Mouse (Mus musculus): ENCODE results near the gene Slc51a. TPM values are rescaled to one million over a fixed set of nuclear protein-coding genes. Genes with fewer than 3 reads are reported as not detected.

The Slc51a gene
- polyA plus RNA-seq, 1 experiment from 2014 or later, result 157 TPM

GRCm38 (mm10) chr16:32484431-32484871 is 3.2 kb downstream of the Slc51a start:
- 0 out of 2 replicates have a peak, but pooled peaks cover 3% of the 10 kb centered on the region for H3K36me3 ChIP-seq (ENCODE audit: control insufficient read depth, insufficient read depth, low read length)
- peak; percentile 85 for ATAC-seq
- no peak overlapping the region; the same call in 1 of the 2 replicates for H3K9ac ChIP-seq (ENCODE audit: low read depth, low read length)
- peaks cover 11% of the 10 kb centered on the region; the same call in 1 of the 2 replicates for H3K4me1 ChIP-seq (ENCODE audit: control insufficient read depth, insufficient read depth, low read length)
- no peaks in the 10 kb centered on the region for H3K27me3 ChIP-seq (replicated peaks; ENCODE audit: control insufficient read depth, insufficient read depth, low read length)
- peak overlapping the region; percentile 45 for H3K4me3 ChIP-seq (ENCODE audit: low read length)
- H3K27ac ChIP-seq (ENCODE audit: low read length), result peak overlapping the region; percentile 86
- H3K4me2 ChIP-seq (ENCODE audit: low read depth, low read length), result peak overlapping the region; percentile 51
- 23% methylated on average over 7 of the region's 7 CpGs for WGBS
- no peaks in the 10 kb centered on the region for H3K9me3 ChIP-seq (ENCODE audit: control insufficient read depth, low read length)

GRCm38 (mm10) chr16:32479415-32479814 is 8.3 kb downstream of the Slc51a start:
- H3K27me3 ChIP-seq (replicated peaks; ENCODE audit: control insufficient read depth, insufficient read depth, low read length), result no peaks in the 10 kb centered on the region
- no peak overlapping the region for H3K9ac ChIP-seq (ENCODE audit: low read depth, low read length)
- peaks cover 8% of the 10 kb centered on the region; the same call in 1 of the 2 replicates for H3K4me1 ChIP-seq (ENCODE audit: control insufficient read depth, insufficient read depth, low read length)
- no peaks in the 10 kb centered on the region for H3K9me3 ChIP-seq (ENCODE audit: control insufficient read depth, low read length)
- H3K4me2 ChIP-seq (ENCODE audit: low read depth, low read length), result no peak overlapping the region
- ATAC-seq, result no peak
- 63% methylated on average over 2 of the region's 2 CpGs for WGBS
- 0 out of 2 replicates have a peak, but pooled peaks cover 3% of the 10 kb centered on the region for H3K36me3 ChIP-seq (ENCODE audit: control insufficient read depth, insufficient read depth, low read length)
- no peak overlapping the region for H3K27ac ChIP-seq (ENCODE audit: low read length)
- H3K4me3 ChIP-seq (ENCODE audit: low read length), result no peak overlapping the region

DNA sequence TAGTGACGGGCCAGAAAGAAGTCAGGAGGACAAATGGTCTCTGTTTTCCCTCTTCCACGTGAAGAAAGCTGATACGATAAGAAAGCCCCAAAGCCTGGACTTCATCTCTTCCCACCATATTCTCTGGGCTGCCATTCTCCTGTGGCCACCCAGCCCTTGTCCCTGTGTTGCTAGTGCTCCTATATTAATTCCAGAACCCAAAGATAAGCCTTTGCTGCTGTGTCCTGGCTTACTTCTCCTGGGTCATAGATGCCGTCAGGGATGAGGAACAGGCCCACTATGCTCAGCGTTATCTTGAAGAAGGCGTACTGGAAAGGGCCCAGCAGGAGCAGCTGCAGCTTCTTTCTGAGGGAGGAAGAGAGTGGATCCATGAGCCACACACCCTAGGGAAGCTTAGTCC is 10.4 kb downstream of the Slc51a start:
- Histone ChIP-seq H3K9me3 (ENCODE audit: control insufficient read depth, low read length) (no peaks in the 10 kb centered on the region), H3K27me3 (replicated peaks; ENCODE audit: control insufficient read depth, insufficient read depth, low read length) (no peaks in the 10 kb centered on the region), H3K4me1 (ENCODE audit: control insufficient read depth, insufficient read depth, low read length) (no peaks in the 10 kb centered on the region), H3K36me3 (ENCODE audit: control insufficient read depth, insufficient read depth, low read length) (no peaks in the 10 kb centered on the region), H3K27ac (ENCODE audit: low read length) (no peak overlapping the region), H3K9ac (ENCODE audit: low read depth, low read length) (no peak overlapping the region), H3K4me3 (ENCODE audit: low read length) (no peak overlapping the region), H3K4me2 (ENCODE audit: low read depth, low read length) (no peak overlapping the region)
- WGBS, result 78% methylated on average over 6 of the region's 6 CpGs
- no peak for ATAC-seq

DNA sequence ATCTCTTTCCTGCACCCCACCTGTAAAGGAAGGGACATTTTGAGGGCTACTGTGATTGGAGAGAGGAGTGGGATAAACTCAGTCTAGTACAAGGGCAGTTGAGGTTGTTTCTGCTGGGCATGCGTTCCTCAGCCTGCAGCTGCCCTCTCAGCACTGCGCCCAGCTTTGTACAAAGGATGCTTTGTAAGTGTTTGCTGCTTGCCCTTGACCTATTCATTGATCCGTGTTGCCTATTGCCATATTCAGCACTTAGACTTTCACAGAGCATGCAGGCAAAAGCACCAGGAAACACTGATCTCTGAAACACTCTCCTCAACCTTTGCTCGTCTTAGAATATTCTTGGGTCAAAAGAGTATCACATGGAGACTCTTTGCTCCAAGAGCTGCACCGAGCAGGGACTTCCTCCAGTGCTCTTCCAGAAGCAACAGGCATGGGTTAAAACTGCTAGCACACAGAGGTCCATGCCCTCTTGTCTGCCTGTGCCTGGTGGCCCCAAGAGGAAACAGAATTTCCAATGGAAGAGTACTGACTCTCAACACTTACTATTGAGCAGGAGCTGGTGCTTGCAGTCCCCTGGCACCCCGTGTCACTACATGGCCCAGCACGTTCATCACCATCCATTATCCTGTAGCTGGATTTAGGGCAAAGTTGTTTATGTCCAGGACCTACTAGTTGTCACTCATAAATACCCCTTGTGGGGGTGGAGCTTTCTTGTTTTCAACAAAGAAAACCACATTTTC is 15.2 kb downstream of the Slc51a start:
- Histone ChIP-seq H3K27ac (ENCODE audit: low read length) (0 out of 2 replicates have a peak overlapping the region, but pooled peaks have one; percentile 5), H3K4me3 (ENCODE audit: low read length) (no peak overlapping the region), H3K4me2 (ENCODE audit: low read depth, low read length) (no peak overlapping the region), H3K4me1 (ENCODE audit: control insufficient read depth, insufficient read depth, low read length) (no peaks in the 10 kb centered on the region), H3K9me3 (ENCODE audit: control insufficient read depth, low read length) (no peaks in the 10 kb centered on the region), H3K9ac (ENCODE audit: low read depth, low read length) (no peak overlapping the region), H3K36me3 (ENCODE audit: control insufficient read depth, insufficient read depth, low read length) (peaks cover 7% of the 10 kb centered on the region), H3K27me3 (replicated peaks; ENCODE audit: control insufficient read depth, insufficient read depth, low read length) (no peaks in the 10 kb centered on the region)
- no peak for ATAC-seq
- 74% methylated on average over 7 of the region's 7 CpGs for WGBS

DNA sequence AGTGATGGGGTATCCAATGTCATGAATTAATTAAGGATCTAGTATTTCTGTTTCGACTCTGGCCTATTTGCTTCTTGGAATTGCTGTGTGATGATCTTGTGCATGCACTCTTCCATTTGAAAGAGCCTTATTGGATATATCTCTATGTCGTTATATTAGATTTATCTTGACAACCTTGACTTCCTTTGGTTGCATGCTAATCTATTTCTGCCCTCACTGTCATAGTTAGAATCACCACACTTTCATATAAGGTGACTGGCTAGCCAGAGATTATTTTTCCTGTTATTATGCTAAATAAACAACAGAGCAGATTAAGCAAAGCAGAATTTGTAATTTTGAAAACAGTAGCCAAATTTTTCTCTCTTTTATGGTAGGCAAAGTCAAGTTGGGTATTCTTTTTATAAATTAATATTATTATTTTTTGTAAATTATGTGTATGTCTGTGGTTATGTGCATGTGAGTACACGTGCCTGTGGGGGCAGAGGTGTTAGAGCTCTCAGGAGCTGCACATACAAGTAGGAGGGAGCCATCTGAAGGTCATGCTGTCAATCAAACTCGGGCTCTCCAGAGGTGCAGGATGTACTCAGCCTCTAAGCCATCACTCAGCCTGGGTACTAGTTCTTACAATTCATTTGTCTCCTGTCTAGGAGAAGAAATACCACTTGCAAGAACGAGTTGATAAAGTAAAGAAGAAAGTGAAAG is 18.1 kb downstream of the Slc51a start:
- Histone ChIP-seq H3K4me2 (ENCODE audit: low read depth, low read length) (no peak overlapping the region), H3K9ac (ENCODE audit: low read depth, low read length) (no peak overlapping the region), H3K4me1 (ENCODE audit: control insufficient read depth, insufficient read depth, low read length) (no peaks in the 10 kb centered on the region), H3K27me3 (replicated peaks; ENCODE audit: control insufficient read depth, insufficient read depth, low read length) (no peaks in the 10 kb centered on the region), H3K4me3 (ENCODE audit: low read length) (no peak overlapping the region), H3K27ac (ENCODE audit: low read length) (no peak overlapping the region), H3K36me3 (ENCODE audit: control insufficient read depth, insufficient read depth, low read length) (peaks cover 8% of the 10 kb centered on the region), H3K9me3 (ENCODE audit: control insufficient read depth, low read length) (no peaks in the 10 kb centered on the region)
- ATAC-seq, result no peak
- WGBS, result 80% methylated on average over 5 of the region's 5 CpGs

DNA sequence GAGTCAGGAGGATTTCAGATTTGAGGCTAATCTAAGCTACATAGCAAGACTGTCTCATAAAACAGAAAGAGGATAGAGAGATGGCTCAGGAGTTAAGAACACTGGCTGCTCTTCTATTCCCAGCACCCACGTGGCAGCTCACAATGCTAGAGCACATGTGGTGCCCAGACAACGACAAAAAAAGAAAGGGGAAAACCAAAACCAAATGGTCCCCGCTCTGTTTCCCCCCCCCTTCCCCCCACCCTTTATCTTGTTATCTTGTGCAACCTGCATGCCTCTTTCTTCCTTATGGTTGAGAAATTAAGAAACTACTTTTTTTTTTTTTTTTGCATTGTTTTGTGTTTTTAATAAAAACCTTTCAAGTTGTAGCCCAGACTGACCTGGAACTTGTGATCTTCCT is 19.2 kb downstream of the Slc51a start:
- H3K4me2 ChIP-seq (ENCODE audit: low read depth, low read length), result no peak overlapping the region
- peaks cover 4% of the 10 kb centered on the region for H3K4me1 ChIP-seq (ENCODE audit: control insufficient read depth, insufficient read depth, low read length)
- no peak for ATAC-seq
- no peaks in the 10 kb centered on the region for H3K27me3 ChIP-seq (replicated peaks; ENCODE audit: control insufficient read depth, insufficient read depth, low read length)
- H3K27ac ChIP-seq (ENCODE audit: low read length), result no peak overlapping the region
- H3K9me3 ChIP-seq (ENCODE audit: control insufficient read depth, low read length), result no peaks in the 10 kb centered on the region
- H3K36me3 ChIP-seq (ENCODE audit: control insufficient read depth, insufficient read depth, low read length), result peaks cover 10% of the 10 kb centered on the region
- H3K9ac ChIP-seq (ENCODE audit: low read depth, low read length), result no peak overlapping the region
- H3K4me3 ChIP-seq (ENCODE audit: low read length), result no peak overlapping the region
- 95% methylated on average over 3 of the region's 3 CpGs for WGBS

- no peaks in the 10 kb centered on the region for H3K9me3 ChIP-seq (ENCODE audit: control insufficient read depth, low read length)
- H3K27ac ChIP-seq (ENCODE audit: low read length), result no peak overlapping the region
- no peak for ATAC-seq
- H3K36me3 ChIP-seq (ENCODE audit: control insufficient read depth, insufficient read depth, low read length), result peaks cover 2% of the 10 kb centered on the region; the same call in 1 of the 2 replicates
- H3K4me2 ChIP-seq (ENCODE audit: low read depth, low read length), result no peak overlapping the region
- no peaks in the 10 kb centered on the region for H3K27me3 ChIP-seq (replicated peaks; ENCODE audit: control insufficient read depth, insufficient read depth, low read length)
- H3K9ac ChIP-seq (ENCODE audit: low read depth, low read length), result no peak overlapping the region
- WGBS, result 0% methylated on average over 1 of the region's 1 CpGs
- no peak overlapping the region for H3K4me3 ChIP-seq (ENCODE audit: low read length)
- H3K4me1 ChIP-seq (ENCODE audit: control insufficient read depth, insufficient read depth, low read length), result peaks cover 4% of the 10 kb centered on the region
These were observed 22.8 kb downstream of the Slc51a start for GRCm38 (mm10) chr16:32464908-32465307.

DNA sequence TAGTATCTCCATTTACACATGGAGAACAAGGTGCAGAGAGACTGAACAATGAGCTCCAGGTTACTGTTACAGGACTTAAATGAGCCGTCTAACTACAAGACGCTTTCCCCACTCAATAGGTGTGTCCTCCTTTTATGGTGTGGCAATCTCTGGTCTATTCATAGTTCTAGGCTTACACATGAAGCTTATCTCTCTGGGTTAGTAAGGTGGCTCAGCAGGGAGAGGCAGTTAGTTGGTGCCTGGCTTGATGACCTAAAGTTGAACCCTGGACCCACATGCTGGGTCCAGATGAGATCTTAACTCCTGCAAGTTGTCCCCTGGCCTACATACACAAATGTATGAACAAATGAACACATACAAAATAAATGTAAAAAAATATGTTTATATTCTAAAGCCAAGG is 24.3 kb downstream of the Slc51a start:
- Histone ChIP-seq H3K27ac (ENCODE audit: low read length) (peak overlapping the region; percentile 76), H3K4me3 (ENCODE audit: low read length) (no peak overlapping the region), H3K4me1 (ENCODE audit: control insufficient read depth, insufficient read depth, low read length) (peaks cover 4% of the 10 kb centered on the region), H3K27me3 (replicated peaks; ENCODE audit: control insufficient read depth, insufficient read depth, low read length) (no peaks in the 10 kb centered on the region), H3K9me3 (ENCODE audit: control insufficient read depth, low read length) (no peaks in the 10 kb centered on the region), H3K4me2 (ENCODE audit: low read depth, low read length) (no peak overlapping the region), H3K9ac (ENCODE audit: low read depth, low read length) (no peak overlapping the region), H3K36me3 (ENCODE audit: control insufficient read depth, insufficient read depth, low read length) (peaks cover 2% of the 10 kb centered on the region; the same call in 1 of the 2 replicates)
- 69% methylated on average over 2 of the region's 2 CpGs for WGBS
- ATAC-seq, result peak; percentile 97

- ATAC-seq, result peak; percentile 45
- WGBS, result 86% methylated on average over 16 of the region's 16 CpGs
- H3K4me1 ChIP-seq (ENCODE audit: control insufficient read depth, insufficient read depth, low read length), result peaks cover 4% of the 10 kb centered on the region
- H3K36me3 ChIP-seq (ENCODE audit: control insufficient read depth, insufficient read depth, low read length), result peaks cover 2% of the 10 kb centered on the region; the same call in 1 of the 2 replicates
- no peaks in the 10 kb centered on the region for H3K9me3 ChIP-seq (ENCODE audit: control insufficient read depth, low read length)
- no peak overlapping the region for H3K9ac ChIP-seq (ENCODE audit: low read depth, low read length)
- no peaks in the 10 kb centered on the region for H3K27me3 ChIP-seq (replicated peaks; ENCODE audit: control insufficient read depth, insufficient read depth, low read length)
- no peak overlapping the region for H3K4me2 ChIP-seq (ENCODE audit: low read depth, low read length)
- peak overlapping the region; percentile 76 for H3K27ac ChIP-seq (ENCODE audit: low read length)
- H3K4me3 ChIP-seq (ENCODE audit: low read length), result no peak overlapping the region
These were observed 24.7 kb downstream of the Slc51a start for GRCm38 (mm10) chr16:32462950-32463349.
